Mouse (Mus musculus): ENCODE measurements around the gene Ranbp3. TPM values are rescaled to one million over a fixed set of nuclear protein-coding genes. Genes with fewer than 3 reads are reported as not detected.

The Ranbp3 gene
- total and polyA plus RNA-seq, 3 experiments = 77.9 to 86.0 (median 79.5) TPM

GRCm38 (mm10) chr17:56693395-56693794, 20.3 kb downstream of the Ranbp3 start:
- DNase-seq (ENCODE audit: extremely low read depth) = no peak
- Histone ChIP-seq H3K27ac (ENCODE audit: insufficient read depth, low read depth) (no peak overlapping the region), H3K9ac (ENCODE audit: insufficient read depth, low read depth) (no peak overlapping the region), H3K4me2 (ENCODE audit: insufficient read depth, low read depth, poor library complexity, severe bottlenecking) (no peak overlapping the region), H3K79me2 (replicated peaks; ENCODE audit: control insufficient read depth, extremely low read depth, insufficient read depth, poor library complexity, severe bottlenecking) (peaks cover 36% of the 10 kb centered on the region), H3K9me3 (replicated peaks; ENCODE audit: low read length) (no peaks in the 10 kb centered on the region), H3K36me3 (replicated peaks in 1 of 2; ENCODE audit: control insufficient read depth in 1 of 2, insufficient read depth in 1 of 2, low read length in 1 of 2) (peaks cover 77 to 94% of the 10 kb centered on the region in 2 experiments), H3K4me3 (replicated peaks in 1 of 3; ENCODE audit: low read depth in 2 of 3, low read length in 2 of 3, poor library complexity in 1 of 3) (no peak overlapping the region), H3K4me1 (ENCODE audit: control insufficient read depth in 1 of 2, insufficient read depth in 2 of 2) (peaks cover 0 to 7% of the 10 kb centered on the region in 2 experiments; a peak in 2 of 4 replicates), H3K27me3 (replicated peaks) (no peaks in the 10 kb centered on the region)
- TF ChIP-seq CHD2 (IDR thresholded peaks at IDR 0.05; ENCODE audit: low read length) (no peak), ZC3H11A (IDR thresholded peaks at IDR 0.05; ENCODE audit: low read depth, low read length) (no peak), IRF4 (IDR thresholded peaks at IDR 0.05; ENCODE audit: low read depth, low read length) (no peak), TBP (conservative IDR thresholded peaks at IDR 0.05; ENCODE audit: low read depth, low read length) (no peak), SMC3 (IDR thresholded peaks at IDR 0.05; ENCODE audit: low read depth, low read length) (no peak), KAT2A (IDR thresholded peaks at IDR 0.05; ENCODE audit: insufficient replicate concordance, low read length) (no peak), ETS1 (conservative IDR thresholded peaks at IDR 0.05; ENCODE audit: low read depth, low read length) (no peak), POLR2AphosphoS2 (IDR thresholded peaks at IDR 0.05; ENCODE audit: low read depth, low read length) (no peak), POLR2A (IDR thresholded peaks at IDR 0.05; ENCODE audit: low read depth, low read length) (no peak)
- dilution Hi-C loops (cut with MboI; ENCODE audit: extremely low pct_ligation_motif_present, extremely low pct_unique_long_range_greater_than_20kb, low sequenced_read_pairs) (no loop called here), in situ Hi-C loops (cut with MboI; ENCODE audit: low pct_ligation_motif_present, low pct_unique_long_range_greater_than_20kb, low sequenced_read_pairs) (no loop called here)

DNA sequence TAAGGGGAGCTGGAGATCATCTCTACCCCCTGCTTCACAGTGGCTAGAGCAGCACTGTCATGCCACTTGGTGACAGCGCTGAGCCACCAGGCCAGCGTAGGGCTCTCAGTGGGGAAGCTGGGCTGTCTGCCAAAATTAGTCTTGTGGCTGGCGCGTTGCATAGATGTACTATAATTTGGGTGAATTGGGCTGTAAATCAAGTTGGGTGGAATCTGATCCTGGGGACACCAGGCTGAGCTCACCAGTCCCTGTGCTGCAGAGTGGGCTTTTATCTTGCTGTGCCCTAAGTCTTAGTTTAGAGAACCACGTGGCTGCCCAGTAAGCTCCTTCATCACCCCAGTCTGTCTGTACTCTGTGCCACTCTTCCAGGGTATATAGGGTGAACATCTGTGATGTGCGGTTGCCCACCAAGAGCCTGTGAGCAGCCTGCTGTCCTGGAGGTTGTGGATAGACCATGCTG, 20.8 kb downstream of the Ranbp3 start:
- H3K9me3 ChIP-seq (replicated peaks; ENCODE audit: low read length) = no peaks in the 10 kb centered on the region
- no peak overlapping the region for H3K27ac ChIP-seq (ENCODE audit: insufficient read depth, low read depth)
- TF ChIP-seq NELFE (IDR thresholded peaks at IDR 0.05; ENCODE audit: low read depth, low read length) (no peak), MXI1 (IDR thresholded peaks at IDR 0.05; ENCODE audit: low read depth, low read length) (no peak), ELF1 (IDR thresholded peaks at IDR 0.05; ENCODE audit: low read depth, low read length) (no peak), POLR2AphosphoS2 (IDR thresholded peaks at IDR 0.05; ENCODE audit: low read depth, low read length) (no peak), TCF12 (IDR thresholded peaks at IDR 0.05; ENCODE audit: low read depth, low read length) (no peak), JUND (conservative IDR thresholded peaks at IDR 0.05; ENCODE audit: low read depth, low read length) (no peak), CTCF (conservative IDR thresholded peaks at IDR 0.05 in 1 of 2, IDR thresholded peaks at IDR 0.05 in 1 of 2; ENCODE audit: low read depth in 2 of 2, low read length in 2 of 2) (no peak), EP300 (IDR thresholded peaks at IDR 0.05; ENCODE audit: low read length) (no peak), UBTF (IDR thresholded peaks at IDR 0.05; ENCODE audit: low read depth, low read length) (no peak), ZKSCAN1 (IDR thresholded peaks at IDR 0.05; ENCODE audit: borderline replicate concordance, low read depth, low read length) (no peak), MAX (IDR thresholded peaks at IDR 0.05; ENCODE audit: low read length) (no peak)
- peaks cover 0 to 2% of the 10 kb centered on the region in 2 experiments; a peak in 1 of 4 replicates for H3K4me1 ChIP-seq (ENCODE audit: control insufficient read depth in 1 of 2, insufficient read depth in 2 of 2)
- dilution Hi-C loops (cut with MboI; ENCODE audit: extremely low pct_ligation_motif_present, extremely low pct_unique_long_range_greater_than_20kb, low sequenced_read_pairs) (no loop called here), in situ Hi-C loops (cut with MboI; ENCODE audit: low pct_ligation_motif_present, low pct_unique_long_range_greater_than_20kb, low sequenced_read_pairs) (no loop called here)
- peaks cover 31% of the 10 kb centered on the region for H3K79me2 ChIP-seq (replicated peaks; ENCODE audit: control insufficient read depth, extremely low read depth, insufficient read depth, poor library complexity, severe bottlenecking)
- no peak overlapping the region for H3K4me2 ChIP-seq (ENCODE audit: insufficient read depth, low read depth, poor library complexity, severe bottlenecking)
- DNase-seq (ENCODE audit: extremely low read depth) = no peak
- H3K9ac ChIP-seq (ENCODE audit: insufficient read depth, low read depth) = no peak overlapping the region
- H3K36me3 ChIP-seq (replicated peaks in 1 of 2; ENCODE audit: control insufficient read depth in 1 of 2, insufficient read depth in 1 of 2, low read length in 1 of 2) = peaks cover 78 to 94% of the 10 kb centered on the region in 2 experiments
- no peak overlapping the region for H3K4me3 ChIP-seq (replicated peaks in 1 of 3; ENCODE audit: low read depth in 2 of 3, low read length in 2 of 3, poor library complexity in 1 of 3)
- H3K27me3 ChIP-seq (replicated peaks) = no peaks in the 10 kb centered on the region

All from CH12.LX (cell line).